Mouse (Mus musculus): ENCODE results near the gene Kcnv2. TPM values are rescaled to one million over a fixed set of nuclear protein-coding genes. Genes with fewer than 3 reads are reported as not detected.

Gene Kcnv2
- polyA plus RNA-seq, 1 experiment from 2014 or later = 0.05 TPM

- H3K27me3 ChIP-seq (ENCODE audit: control insufficient read depth, insufficient read depth, low read length) = no peaks in the 10 kb centered on the region
- H3K9me3 ChIP-seq (ENCODE audit: control insufficient read depth, low read length) = no peaks in the 10 kb centered on the region
- H3K9ac ChIP-seq = no peak overlapping the region
- no peak overlapping the region for H3K4me3 ChIP-seq (replicated peaks; ENCODE audit: low read length)
- no peaks in the 10 kb centered on the region for H3K4me1 ChIP-seq (replicated peaks; ENCODE audit: control insufficient read depth, insufficient read depth, low read length)
- H3K4me2 ChIP-seq (replicated peaks) = no peak overlapping the region
- no peak for ATAC-seq (ENCODE audit: low FRiP score)
- 32% methylated on average over 5 of the region's 5 CpGs for WGBS
- no peaks in the 10 kb centered on the region for H3K36me3 ChIP-seq (replicated peaks; ENCODE audit: control insufficient read depth, insufficient read depth)
- peak; percentile 36 for DNase-seq (ENCODE audit: low spot score)
- H3K27ac ChIP-seq = no peak overlapping the region
Measured at GRCm38 (mm10) chr19:27317337-27317736, 5.1 kb upstream of the Kcnv2 start.

GRCm38 (mm10) chr19:27322911-27323627 is 681 bp downstream of the Kcnv2 start:
- 97% methylated on average over 42 of the region's 42 CpGs for WGBS
- Histone ChIP-seq H3K4me1 (replicated peaks; ENCODE audit: control insufficient read depth, insufficient read depth, low read length) (no peaks in the 10 kb centered on the region), H3K4me3 (replicated peaks; ENCODE audit: low read length) (no peak overlapping the region), H3K4me2 (replicated peaks) (no peak overlapping the region), H3K27ac (no peak overlapping the region), H3K9ac (no peak overlapping the region), H3K27me3 (ENCODE audit: control insufficient read depth, insufficient read depth, low read length) (no peaks in the 10 kb centered on the region), H3K9me3 (ENCODE audit: control insufficient read depth, low read length) (no peaks in the 10 kb centered on the region), H3K36me3 (replicated peaks; ENCODE audit: control insufficient read depth, insufficient read depth) (no peaks in the 10 kb centered on the region)
- no peak for DNase-seq (ENCODE audit: low spot score)
- no peak for ATAC-seq (ENCODE audit: low FRiP score)

GRCm38 (mm10) chr19:27325558-27325957 is 3.2 kb downstream of the Kcnv2 start:
- Histone ChIP-seq H3K36me3 (replicated peaks; ENCODE audit: control insufficient read depth, insufficient read depth) (no peaks in the 10 kb centered on the region), H3K4me2 (replicated peaks) (no peak overlapping the region), H3K4me3 (replicated peaks; ENCODE audit: low read length) (no peak overlapping the region), H3K27me3 (ENCODE audit: control insufficient read depth, insufficient read depth, low read length) (no peaks in the 10 kb centered on the region), H3K9ac (no peak overlapping the region), H3K9me3 (ENCODE audit: control insufficient read depth, low read length) (no peaks in the 10 kb centered on the region), H3K27ac (no peak overlapping the region), H3K4me1 (replicated peaks; ENCODE audit: control insufficient read depth, insufficient read depth, low read length) (no peaks in the 10 kb centered on the region)
- 78% methylated on average over 6 of the region's 6 CpGs for WGBS
- ATAC-seq (ENCODE audit: low FRiP score) = no peak
- no peak for DNase-seq (ENCODE audit: low spot score)

- no peaks in the 10 kb centered on the region for H3K36me3 ChIP-seq (replicated peaks; ENCODE audit: control insufficient read depth, insufficient read depth)
- H3K27ac ChIP-seq = no peak overlapping the region
- no peaks in the 10 kb centered on the region for H3K4me1 ChIP-seq (replicated peaks; ENCODE audit: control insufficient read depth, insufficient read depth, low read length)
- no peaks in the 10 kb centered on the region for H3K27me3 ChIP-seq (ENCODE audit: control insufficient read depth, insufficient read depth, low read length)
- no peak overlapping the region for H3K4me3 ChIP-seq (replicated peaks; ENCODE audit: low read length)
- no peak overlapping the region for H3K4me2 ChIP-seq (replicated peaks)
- DNase-seq (ENCODE audit: low spot score) = no peak
- H3K9ac ChIP-seq = no peak overlapping the region
- no peak for ATAC-seq (ENCODE audit: low FRiP score)
- 95% methylated on average over 6 of the region's 6 CpGs for WGBS
- H3K9me3 ChIP-seq (ENCODE audit: control insufficient read depth, low read length) = no peaks in the 10 kb centered on the region
Measured at GRCm38 (mm10) chr19:27327569-27327968, 5.2 kb downstream of the Kcnv2 start.

- H3K27ac ChIP-seq = no peak overlapping the region
- no peak overlapping the region for H3K9ac ChIP-seq
- no peaks in the 10 kb centered on the region for H3K36me3 ChIP-seq (replicated peaks; ENCODE audit: control insufficient read depth, insufficient read depth)
- H3K4me2 ChIP-seq (replicated peaks) = no peak overlapping the region
- no peaks in the 10 kb centered on the region for H3K9me3 ChIP-seq (ENCODE audit: control insufficient read depth, low read length)
- H3K4me3 ChIP-seq (replicated peaks; ENCODE audit: low read length) = no peak overlapping the region
- no peak for DNase-seq (ENCODE audit: low spot score)
- ATAC-seq (ENCODE audit: low FRiP score) = no peak
- no peaks in the 10 kb centered on the region for H3K27me3 ChIP-seq (ENCODE audit: control insufficient read depth, insufficient read depth, low read length)
- 79% methylated on average over 3 of the region's 3 CpGs for WGBS
- H3K4me1 ChIP-seq (replicated peaks; ENCODE audit: control insufficient read depth, insufficient read depth, low read length) = no peaks in the 10 kb centered on the region
Measured at GRCm38 (mm10) chr19:27328166-27328565, 5.8 kb downstream of the Kcnv2 start.

GRCm38 (mm10) chr19:27328644-27329043 is 6.3 kb downstream of the Kcnv2 start:
- no peaks in the 10 kb centered on the region for H3K4me1 ChIP-seq (replicated peaks; ENCODE audit: control insufficient read depth, insufficient read depth, low read length)
- 89% methylated on average over 4 of the region's 4 CpGs for WGBS
- no peak overlapping the region for H3K9ac ChIP-seq
- no peak overlapping the region for H3K4me3 ChIP-seq (replicated peaks; ENCODE audit: low read length)
- no peaks in the 10 kb centered on the region for H3K36me3 ChIP-seq (replicated peaks; ENCODE audit: control insufficient read depth, insufficient read depth)
- no peak for ATAC-seq (ENCODE audit: low FRiP score)
- no peaks in the 10 kb centered on the region for H3K27me3 ChIP-seq (ENCODE audit: control insufficient read depth, insufficient read depth, low read length)
- no peak overlapping the region for H3K27ac ChIP-seq
- no peak for DNase-seq (ENCODE audit: low spot score)
- no peak overlapping the region for H3K4me2 ChIP-seq (replicated peaks)
- no peaks in the 10 kb centered on the region for H3K9me3 ChIP-seq (ENCODE audit: control insufficient read depth, low read length)

- Histone ChIP-seq H3K4me3 (replicated peaks; ENCODE audit: low read length) (no peak overlapping the region), H3K9ac (no peak overlapping the region), H3K36me3 (replicated peaks; ENCODE audit: control insufficient read depth, insufficient read depth) (no peaks in the 10 kb centered on the region), H3K27me3 (ENCODE audit: control insufficient read depth, insufficient read depth, low read length) (no peaks in the 10 kb centered on the region), H3K4me1 (replicated peaks; ENCODE audit: control insufficient read depth, insufficient read depth, low read length) (no peaks in the 10 kb centered on the region), H3K9me3 (ENCODE audit: control insufficient read depth, low read length) (no peaks in the 10 kb centered on the region), H3K27ac (no peak overlapping the region), H3K4me2 (replicated peaks) (no peak overlapping the region)
- WGBS = 55% methylated on average over 6 of the region's 6 CpGs
- ATAC-seq (ENCODE audit: low FRiP score) (no peak), DNase-seq (ENCODE audit: low spot score) (no peak)
Measured at GRCm38 (mm10) chr19:27332207-27332794, 9.9 kb downstream of the Kcnv2 start.

GRCm38 (mm10) chr19:27336126-27336917 is 13.9 kb downstream of the Kcnv2 start:
- DNase-seq (ENCODE audit: low spot score) = no peak
- 72% methylated on average over 4 of the region's 4 CpGs for WGBS

GRCm38 (mm10) chr19:27346501-27346900 is 24.1 kb downstream of the Kcnv2 start:
- H3K27me3 ChIP-seq (ENCODE audit: control insufficient read depth, insufficient read depth, low read length) = no peaks in the 10 kb centered on the region
- H3K4me1 ChIP-seq (replicated peaks; ENCODE audit: control insufficient read depth, insufficient read depth, low read length) = no peaks in the 10 kb centered on the region
- H3K36me3 ChIP-seq (replicated peaks; ENCODE audit: control insufficient read depth, insufficient read depth) = no peaks in the 10 kb centered on the region
- ATAC-seq (ENCODE audit: low FRiP score) = no peak
- no peak overlapping the region for H3K9ac ChIP-seq
- H3K27ac ChIP-seq = no peak overlapping the region
- no peak overlapping the region for H3K4me2 ChIP-seq (replicated peaks)
- H3K4me3 ChIP-seq (replicated peaks; ENCODE audit: low read length) = no peak overlapping the region
- 87% methylated on average over 1 of the region's 1 CpGs for WGBS
- no peak for DNase-seq (ENCODE audit: low spot score)
- no peaks in the 10 kb centered on the region for H3K9me3 ChIP-seq (ENCODE audit: control insufficient read depth, low read length)

More at GRCm38 (mm10) chr19:27336126-27336917, 13.9 kb downstream of the Kcnv2 start:
- no peak overlapping the region for H3K27ac ChIP-seq
- no peaks in the 10 kb centered on the region for H3K9me3 ChIP-seq (ENCODE audit: control insufficient read depth, low read length)
- H3K4me3 ChIP-seq (replicated peaks; ENCODE audit: low read length) = no peak overlapping the region
- H3K4me1 ChIP-seq (replicated peaks; ENCODE audit: control insufficient read depth, insufficient read depth, low read length) = no peaks in the 10 kb centered on the region
- H3K9ac ChIP-seq = no peak overlapping the region
- no peak for ATAC-seq (ENCODE audit: low FRiP score)
- H3K36me3 ChIP-seq (replicated peaks; ENCODE audit: control insufficient read depth, insufficient read depth) = no peaks in the 10 kb centered on the region
- H3K27me3 ChIP-seq (ENCODE audit: control insufficient read depth, insufficient read depth, low read length) = no peaks in the 10 kb centered on the region
- H3K4me2 ChIP-seq (replicated peaks) = no peak overlapping the region

Data from hindbrain, embryonic 14.5 days (tissue).